Mouse (Mus musculus) cortical plate, adult 2 months (tissue): ENCODE results near the gene Nipal3. TPM values are rescaled to one million over a fixed set of nuclear protein-coding genes. Genes with fewer than 3 reads are reported as not detected.

Source experiments
- H3K27ac ChIP-seq: fragments of 200-500 bp; 2 replicates; pipeline ENCODE4 v1.5.1; 2012; ENCODE audit warnings: low read length, control low read depth, inconsistent platforms; ENCODE audit not compliant: insufficient read depth
- H3K4me1 ChIP-seq: fragments of 200-500 bp; 2 replicates; pipeline ENCODE4 v1.6.1; 2011; ENCODE audit warnings: low read length; ENCODE audit not compliant: control insufficient read depth, insufficient read depth
- H3K4me3 ChIP-seq: fragments of 200-500 bp; 2 replicates; pipeline ENCODE4 v1.5.1; 2011; ENCODE audit warnings: mild to moderate bottlenecking, low read length, control low read depth; ENCODE audit not compliant: insufficient read depth
- CTCF ChIP-seq: fragments of 200-500 bp; IDR thresholded peaks from 2 replicates; pipeline ENCODE4 v1.5.1; 2011; ENCODE audit warnings: mild to moderate bottlenecking, control low read depth, low read length; ENCODE audit not compliant: insufficient read depth; ENCODE audit errors: extremely low read depth
- POLR2A ChIP-seq: fragments of 200-500 bp; IDR thresholded peaks from 2 replicates; pipeline ENCODE4 v1.6.1; 2011; ENCODE audit warnings: mild to moderate bottlenecking, low read length, control low read depth; ENCODE audit not compliant: insufficient read depth; ENCODE audit errors: extremely low read depth
- polyA plus RNA-seq: library from polyadenylated mRNA; depleted of rRNA; stranded (reverse); fragments of >200 nt; gene quantifications from 2 replicates; pipeline ENCODE4 v1.2.3, GENCODE M21; 2012

The Nipal3 gene
- polyA plus RNA-seq, 1 experiment, result 48.3 TPM

GRCm38 (mm10) chr4:135442473-135442872, 52.4 kb downstream of the Nipal3 start:
- Histone ChIP-seq H3K27ac (no peak overlapping the region), H3K4me1 (no peaks in the 10 kb centered on the region), H3K4me3 (no peak overlapping the region)
- TF ChIP-seq POLR2A, result no peak
- no peak for TF ChIP-seq CTCF

- H3K27ac ChIP-seq, result no peak overlapping the region
- no peaks in the 10 kb centered on the region for H3K4me1 ChIP-seq
- no peak overlapping the region for H3K4me3 ChIP-seq
- TF ChIP-seq POLR2A (no peak), CTCF (peak; percentile 27; the same call in 1 of the 2 replicates)
Observed at GRCm38 (mm10) chr4:135439904-135440522, 54.8 kb downstream of the Nipal3 start.

GRCm38 (mm10) chr4:135439188-135439647, 55.6 kb downstream of the Nipal3 start:
- Histone ChIP-seq H3K4me3 (no peak overlapping the region), H3K27ac (no peak overlapping the region), H3K4me1 (no peaks in the 10 kb centered on the region)
- TF ChIP-seq CTCF (no peak), POLR2A (no peak)

GRCm38 (mm10) chr4:135437924-135438323, 56.9 kb downstream of the Nipal3 start:
- Histone ChIP-seq H3K27ac (no peak overlapping the region), H3K4me1 (no peaks in the 10 kb centered on the region), H3K4me3 (no peak overlapping the region)
- TF ChIP-seq CTCF (no peak), POLR2A (no peak)

- Histone ChIP-seq H3K4me1 (no peaks in the 10 kb centered on the region), H3K27ac (no peak overlapping the region), H3K4me3 (no peak overlapping the region)
- no peak for TF ChIP-seq POLR2A
- TF ChIP-seq CTCF, result no peak
Observed at GRCm38 (mm10) chr4:135436291-135436690, 58.5 kb downstream of the Nipal3 start.

- Histone ChIP-seq H3K4me1 (no peaks in the 10 kb centered on the region), H3K27ac (peak overlapping the region; percentile 24; the same call in 1 of the 2 replicates), H3K4me3 (peak overlapping the region; percentile 57)
- TF ChIP-seq POLR2A (no peak), CTCF (no peak)
Observed at GRCm38 (mm10) chr4:135434395-135434789, 60.4 kb downstream of the Nipal3 start.

GRCm38 (mm10) chr4:135433443-135434394, 61.1 kb downstream of the Nipal3 start, which contains the start of gene Rcan3:
Gene Rcan3 (minus strand): TSS chr4:135433853.
- TF ChIP-seq CTCF (no peak), POLR2A (no peak)
- Histone ChIP-seq H3K27ac (peak within 1 kb of the TSS; percentile 67), H3K4me3 (peak within 1 kb of the TSS; percentile 57), H3K4me1 (no peaks in the 10 kb centered on the region)

GRCm38 (mm10) chr4:135433086-135433442, 61.8 kb downstream of the Nipal3 start:
- Histone ChIP-seq H3K4me1 (no peaks in the 10 kb centered on the region), H3K4me3 (peak overlapping the region; percentile 57), H3K27ac (no peak overlapping the region)
- TF ChIP-seq CTCF, result no peak
- no peak for TF ChIP-seq POLR2A

GRCm38 (mm10) chr4:135429990-135430760, 64.7 kb downstream of the Nipal3 start:
- TF ChIP-seq POLR2A, result no peak
- TF ChIP-seq CTCF, result no peak
- Histone ChIP-seq H3K4me1 (no peaks in the 10 kb centered on the region), H3K4me3 (no peak overlapping the region), H3K27ac (no peak overlapping the region)
